Mouse (Mus musculus) kidney, adult 9 months (tissue): Measurements from ENCODE around the gene Syvn1.

Experiments used
- DNase-seq: peaks from one replicate; pipeline ENCODE4 v3.0.0; 2022

Gene Syvn1

GRCm38 (mm10) chr19:6046294-6047153 is at the start of gene Syvn1:
Gene Syvn1 (plus strand): TSS chr19:6046576.
- DNase-seq = peak; percentile 97

GRCm38 (mm10) chr19:5998180-5998579 is 48.2 kb upstream of the Syvn1 start:
- no peak for DNase-seq

GRCm38 (mm10) chr19:5999969-6000368 is 46.4 kb upstream of the Syvn1 start:
- no peak for DNase-seq

GRCm38 (mm10) chr19:6005541-6005940 is 40.8 kb upstream of the Syvn1 start:
- no peak for DNase-seq

- no peak for DNase-seq
Measured at GRCm38 (mm10) chr19:6007013-6007412, 39.4 kb upstream of the Syvn1 start.

GRCm38 (mm10) chr19:6009137-6009536 is 37.2 kb upstream of the Syvn1 start:
- DNase-seq = no peak

GRCm38 (mm10) chr19:6013691-6014090 is 32.7 kb upstream of the Syvn1 start:
- no peak for DNase-seq

- peak; percentile 26 for DNase-seq
Measured at GRCm38 (mm10) chr19:6014991-6015510, 31.3 kb upstream of the Syvn1 start.

- DNase-seq = peak; percentile 59
Measured at GRCm38 (mm10) chr19:6015511-6016315, 30.7 kb upstream of the Syvn1 start, which contains the start of gene Capn1. Gene Capn1 (minus strand): TSS chr19:6015897.

GRCm38 (mm10) chr19:6016532-6016931 is 29.8 kb upstream of the Syvn1 start:
- DNase-seq = no peak

- DNase-seq = peak; percentile 93
Measured at GRCm38 (mm10) chr19:6018142-6019089, 28.0 kb upstream of the Syvn1 start.

GRCm38 (mm10) chr19:6020276-6020675 is 26.1 kb upstream of the Syvn1 start:
- DNase-seq = no peak

- no peak for DNase-seq
Measured at GRCm38 (mm10) chr19:6023059-6023458, 23.3 kb upstream of the Syvn1 start.

- DNase-seq = peak; percentile 8
Measured at GRCm38 (mm10) chr19:6023930-6024329, 22.4 kb upstream of the Syvn1 start.

- no peak for DNase-seq
Measured at GRCm38 (mm10) chr19:6028991-6029390, 17.4 kb upstream of the Syvn1 start.

- no peak for DNase-seq
Measured at GRCm38 (mm10) chr19:6029426-6029825, 16.9 kb upstream of the Syvn1 start.

GRCm38 (mm10) chr19:6030520-6031280 is 15.7 kb upstream of the Syvn1 start:
- DNase-seq = no peak

- no peak for DNase-seq
Measured at GRCm38 (mm10) chr19:6035966-6036585, 10.3 kb upstream of the Syvn1 start.

- DNase-seq = no peak
Measured at GRCm38 (mm10) chr19:6037695-6038094, 8.7 kb upstream of the Syvn1 start.

- no peak for DNase-seq
Measured at GRCm38 (mm10) chr19:6038326-6038725, 8.1 kb upstream of the Syvn1 start.

GRCm38 (mm10) chr19:6040002-6040401 is 6.4 kb upstream of the Syvn1 start:
- no peak for DNase-seq
